Mouse (Mus musculus) R1 (cell line): ENCODE results near the gene Asb13.

Experiments used
- DNase-seq: peaks from one replicate; pipeline ENCODE4 v3.0.0-alpha.2; 2018; ENCODE audit warnings: low read depth, low spot score

The Asb13 gene

GRCm38 (mm10) chr13:3664241-3664640, 30.4 kb downstream of the Asb13 start:
- DNase-seq: no peak

DNA sequence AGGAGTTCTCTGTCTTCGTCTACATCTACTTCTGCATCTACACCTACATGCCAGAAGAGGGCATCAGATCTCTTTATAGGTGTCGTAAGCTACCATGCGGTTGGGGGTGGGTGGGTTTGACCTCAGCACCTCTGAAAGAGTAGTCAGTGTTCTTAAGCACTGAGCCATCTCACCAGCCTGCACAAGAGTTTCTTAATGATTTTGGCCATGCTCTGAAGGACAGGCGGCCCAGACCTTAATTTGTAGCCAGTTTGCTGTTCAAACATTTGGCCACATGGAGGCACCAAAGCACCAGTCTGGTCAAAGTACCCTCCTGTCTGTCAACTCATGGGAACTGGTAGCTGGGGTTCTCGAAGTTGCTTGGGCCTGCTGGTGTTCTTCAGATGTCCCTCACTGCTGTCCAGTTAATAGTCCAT, 31.5 kb downstream of the Asb13 start:
- peak; percentile 71 for DNase-seq

DNA sequence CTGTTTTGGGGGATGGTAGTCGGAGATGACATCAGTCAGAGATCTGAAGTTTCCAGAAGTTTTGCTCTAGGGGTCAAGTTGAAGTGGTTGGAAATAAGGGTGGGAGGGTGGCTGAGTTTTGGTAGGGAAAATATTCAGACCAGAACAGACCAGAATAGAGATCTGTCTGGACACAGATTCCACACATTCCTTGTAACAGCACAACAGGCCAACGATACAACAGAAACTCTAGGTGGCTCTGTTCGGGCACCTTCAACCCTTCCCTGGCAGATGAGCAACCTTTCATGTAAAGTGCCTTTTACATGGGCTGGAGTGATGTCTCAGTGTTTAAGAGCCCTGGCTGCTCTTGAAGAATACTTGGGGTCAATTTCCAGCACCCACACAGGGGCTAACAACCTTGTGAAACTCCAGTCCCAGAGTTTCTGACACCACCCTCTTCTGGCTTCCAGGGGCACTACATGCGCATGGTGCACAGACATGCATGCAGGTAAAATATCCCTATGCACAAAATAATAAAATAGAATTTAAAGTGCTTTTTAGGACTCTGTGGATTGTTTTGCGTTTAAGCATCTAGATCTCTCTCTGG, 33.5 kb downstream of the Asb13 start:
- DNase-seq: peak; percentile 15

DNA sequence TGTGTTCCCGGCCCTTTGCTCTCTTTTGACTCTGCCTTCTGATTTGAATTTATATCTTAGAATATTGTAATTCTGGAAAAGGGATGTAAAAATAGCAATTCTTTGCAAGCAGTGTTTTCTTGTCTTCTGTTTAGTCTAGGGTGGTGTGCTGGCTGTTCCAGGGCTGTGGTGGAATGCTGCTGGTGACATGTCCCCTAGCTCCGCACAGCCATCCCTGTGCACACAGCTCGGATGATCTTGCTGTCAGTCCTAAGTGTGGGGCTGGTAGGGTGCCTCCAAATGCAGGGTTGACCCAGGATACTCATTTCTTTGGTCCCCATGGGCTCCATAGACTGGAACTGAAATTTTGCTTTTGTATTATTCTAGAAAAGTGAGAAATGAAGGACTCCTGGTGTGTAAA, 34.2 kb downstream of the Asb13 start:
- no peak for DNase-seq

- no peak for DNase-seq
Observed at GRCm38 (mm10) chr13:3669611-3670010, 35.8 kb downstream of the Asb13 start.

DNA sequence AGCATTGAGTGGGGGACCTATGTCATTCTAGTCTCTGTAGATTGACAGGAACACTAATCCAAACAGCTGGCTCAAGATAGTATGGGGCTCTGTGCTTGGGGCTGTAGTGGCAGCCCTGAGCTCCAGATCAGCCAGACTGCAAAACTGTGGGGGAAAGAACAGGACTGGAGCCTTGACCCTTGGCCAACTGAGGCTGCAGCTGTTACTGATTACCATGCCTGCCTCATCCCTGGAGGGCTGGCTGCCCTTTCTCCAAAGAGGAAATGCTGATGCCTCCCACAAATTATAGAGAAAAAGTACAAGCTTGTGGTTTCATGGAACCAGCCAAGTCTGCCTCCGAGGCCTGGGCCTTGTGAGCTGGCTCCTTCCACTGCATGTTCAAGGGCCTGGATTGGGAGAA, 36.2 kb downstream of the Asb13 start:
- no peak for DNase-seq

DNA sequence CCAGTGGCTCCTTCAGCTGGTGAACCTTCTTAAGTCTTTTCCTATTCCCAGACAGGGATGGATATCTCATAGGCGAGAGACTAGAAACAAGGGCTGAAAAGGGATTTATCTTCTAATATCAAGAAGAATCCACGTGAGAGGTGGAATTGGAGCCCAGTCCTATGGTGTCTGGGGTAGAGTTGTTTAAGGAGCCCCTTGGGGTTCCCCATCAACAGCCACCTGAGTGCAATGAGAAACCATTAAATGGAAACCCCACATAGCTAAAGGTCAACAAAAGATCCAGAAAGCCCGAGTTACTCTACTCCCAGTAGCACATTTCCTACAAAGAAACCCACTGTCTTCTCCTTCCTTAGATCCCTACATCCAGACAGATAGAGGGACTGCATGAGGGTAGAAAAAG, 39.3 kb downstream of the Asb13 start:
- DNase-seq: no peak

DNA sequence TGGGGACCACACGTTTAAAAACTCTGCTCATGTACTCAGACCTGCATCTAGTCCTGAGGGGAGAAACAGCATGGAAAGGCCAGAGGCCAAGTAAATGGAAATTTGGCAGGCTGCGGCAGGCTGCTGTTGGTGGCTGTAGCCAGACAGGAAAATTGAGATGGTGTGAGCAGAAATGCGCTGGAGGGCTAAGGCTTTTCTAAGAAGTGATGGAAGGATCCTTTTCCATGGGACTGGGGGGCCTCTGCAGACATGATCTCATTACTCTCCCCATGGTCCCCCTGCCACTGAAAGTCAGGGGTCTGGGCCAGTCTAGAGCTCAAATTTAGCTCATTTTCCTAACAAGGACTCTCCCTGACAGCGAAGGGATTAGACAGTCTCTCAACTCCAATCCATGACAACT, 39.8 kb downstream of the Asb13 start:
- DNase-seq: no peak

GRCm38 (mm10) chr13:3675855-3676254, 42.0 kb downstream of the Asb13 start:
- DNase-seq: no peak

- DNase-seq: no peak
Observed at GRCm38 (mm10) chr13:3679098-3679497, 45.3 kb downstream of the Asb13 start.

GRCm38 (mm10) chr13:3686306-3686705, 52.5 kb downstream of the Asb13 start:
- no peak for DNase-seq

DNA sequence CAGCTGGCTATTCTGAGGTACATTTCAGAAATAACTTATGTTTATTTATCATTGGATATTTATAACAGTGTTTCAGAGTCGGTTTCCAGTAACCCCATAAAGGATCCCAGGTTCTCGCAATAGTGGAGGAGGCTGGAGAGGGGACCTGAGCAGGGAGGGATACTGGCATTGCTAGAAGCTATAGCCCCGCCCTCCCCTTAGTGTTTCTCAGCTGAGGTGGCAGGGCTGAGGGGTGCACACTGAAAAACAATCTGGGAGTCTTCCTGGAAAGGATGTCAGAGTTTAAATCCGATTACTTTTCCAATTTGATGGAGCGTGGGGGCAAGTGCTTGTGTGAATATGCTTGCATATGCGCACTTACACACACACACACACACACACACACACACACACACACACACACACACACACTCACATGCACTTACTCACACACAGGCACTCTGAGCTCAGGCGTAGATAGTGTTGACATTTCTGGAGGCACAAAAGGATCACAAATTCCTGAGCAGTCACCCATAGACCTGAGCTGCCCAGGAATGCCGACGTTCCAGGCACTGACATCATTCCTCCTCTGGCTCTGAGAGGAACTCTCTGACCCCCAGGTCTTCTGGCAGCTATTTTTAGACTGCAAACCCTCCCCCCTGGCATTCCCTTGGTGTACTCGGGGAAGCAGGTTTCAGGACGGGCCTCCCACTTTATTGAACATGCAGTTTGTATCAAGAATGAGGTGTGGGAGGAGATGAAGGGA, 60.9 kb downstream of the Asb13 start:
- peak; percentile 78 for DNase-seq

DNA sequence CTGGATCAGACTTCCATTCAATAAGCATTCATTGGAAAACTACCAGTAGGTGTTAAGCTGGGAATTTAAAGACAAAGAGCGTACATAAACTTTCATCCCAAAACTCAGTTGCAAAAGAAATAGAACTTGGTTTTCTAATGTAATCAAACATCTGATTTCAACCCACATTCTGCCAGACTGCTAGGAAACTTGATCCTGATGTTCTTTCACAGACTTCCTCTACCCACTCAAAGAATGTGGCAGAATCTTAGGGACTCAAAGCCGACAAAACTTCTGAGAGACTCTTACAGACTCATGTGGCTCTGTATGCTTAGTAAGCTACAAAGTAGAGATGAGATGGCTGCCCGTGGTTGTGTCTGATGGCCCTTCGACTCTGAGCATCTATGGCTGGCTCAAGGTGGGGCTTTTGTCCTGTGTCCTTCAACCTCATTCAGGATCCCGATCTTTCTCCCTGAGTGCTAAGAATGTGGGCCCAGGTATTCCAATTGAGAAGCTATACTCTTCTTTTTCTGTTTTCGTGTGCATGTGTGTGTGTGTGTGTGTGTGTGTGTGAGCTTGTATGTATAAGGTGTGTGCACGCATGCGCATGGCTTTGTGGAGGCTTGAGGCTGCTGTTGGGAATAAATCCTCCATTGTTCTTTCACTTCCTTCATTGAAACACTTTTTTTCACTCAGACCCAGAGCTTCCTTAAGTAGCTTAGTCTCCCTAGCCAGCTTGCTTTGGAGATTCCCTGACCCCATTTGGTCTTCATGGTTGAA, 63.3 kb downstream of the Asb13 start:
- no peak for DNase-seq

- no peak for DNase-seq
Observed at GRCm38 (mm10) chr13:3700752-3701151, 66.9 kb downstream of the Asb13 start.
